Mouse (Mus musculus) 3T3-L1 (cell line): ENCODE measurements at regions not wholly inside any gene's neighbourhood (a gene's known extent, or its start where the extent isn't known, plus 50 kb on each side); places are given as distances from the start of the nearest gene placed in this dataset.

Experiments
- DNase-seq: peaks from one replicate; pipeline ENCODE4 v3.0.0-alpha.2; 2015; ENCODE audit warnings: low read depth, low spot score

GRCm38 (mm10) chr1:83835965-83836364 lies 428.0 kb upstream of the Sphkap start:
- no peak for DNase-seq

GRCm38 (mm10) chr1:83832946-83833345 lies 424.9 kb upstream of the Sphkap start:
- no peak for DNase-seq

- DNase-seq, result no peak
Observed at GRCm38 (mm10) chr1:83831900-83832535, 424.0 kb upstream of the Sphkap start.

- no peak for DNase-seq
Observed at GRCm38 (mm10) chr1:83830025-83830645, 422.1 kb upstream of the Sphkap start.

GRCm38 (mm10) chr1:83811162-83811561 lies 403.2 kb upstream of the Sphkap start:
- peak; percentile 18 for DNase-seq

- DNase-seq, result no peak
Observed at GRCm38 (mm10) chr1:83808432-83808831, 400.4 kb upstream of the Sphkap start.

GRCm38 (mm10) chr1:83803345-83804041 lies 395.5 kb upstream of the Sphkap start:
- DNase-seq, result no peak

GRCm38 (mm10) chr1:83801759-83802158 lies 393.8 kb upstream of the Sphkap start:
- no peak for DNase-seq

- no peak for DNase-seq
Observed at GRCm38 (mm10) chr1:83796961-83797891, 389.2 kb upstream of the Sphkap start.

GRCm38 (mm10) chr1:83777151-83777550 lies 369.2 kb upstream of the Sphkap start:
- no peak for DNase-seq

- no peak for DNase-seq
Observed at GRCm38 (mm10) chr1:83771160-83771559, 363.2 kb upstream of the Sphkap start.

- no peak for DNase-seq
Observed at GRCm38 (mm10) chr1:83761499-83761898, 353.5 kb upstream of the Sphkap start.

- DNase-seq, result no peak
Observed at GRCm38 (mm10) chr1:83756866-83757265, 348.9 kb upstream of the Sphkap start.

GRCm38 (mm10) chr1:83755336-83755735 lies 347.3 kb upstream of the Sphkap start:
- DNase-seq, result no peak

GRCm38 (mm10) chr1:83752976-83753375 lies 345.0 kb upstream of the Sphkap start:
- no peak for DNase-seq

GRCm38 (mm10) chr1:83748974-83749373 lies 341.0 kb upstream of the Sphkap start:
- no peak for DNase-seq

- DNase-seq, result no peak
Observed at GRCm38 (mm10) chr1:83748061-83748460, 340.1 kb upstream of the Sphkap start.

GRCm38 (mm10) chr1:83747412-83747811 lies 339.4 kb upstream of the Sphkap start:
- no peak for DNase-seq

GRCm38 (mm10) chr1:83746036-83746435 lies 338.0 kb upstream of the Sphkap start:
- peak; percentile 72 for DNase-seq

GRCm38 (mm10) chr1:83736428-83737117 lies 328.6 kb upstream of the Sphkap start:
- peak; percentile 30 for DNase-seq

GRCm38 (mm10) chr1:83731682-83732081 lies 323.7 kb upstream of the Sphkap start:
- DNase-seq, result no peak
